Comparison of ENCODE assay signal across 8 mouse cellular contexts in genomic region chr7:123398828-123399227, GRCm38 (mm10). TPM values are rescaled to one million over a fixed set of nuclear protein-coding genes. Genes with fewer than 3 reads are reported as not detected.
DNase-seq lines count a peak whose midpoint lies in the region; ATAC-seq and TF ChIP-seq lines count a peak whose summit lies in the region.

No protein-coding gene starts in this region.

- peak; percentile 46; the same call in 1 of the 2 replicates for ATAC-seq in neutrophil, adult 5-6 weeks (ENCODE audit: extremely low read depth, insufficient number of reproducible peaks, low FRiP score, poor library complexity, severe bottlenecking)
- no peak for ATAC-seq in erythroid progenitor cell, adult 5-6 weeks (replicated peaks; ENCODE audit: low FRiP score, poor library complexity, severe bottlenecking)

- no peak for TF ChIP-seq POLR2A in liver, adult 2 months (IDR thresholded peaks at IDR 0.05; ENCODE audit: extremely low read depth, insufficient read depth, low read length)

- H3K27ac ChIP-seq in liver, adult 2 months (replicated peaks; ENCODE audit: insufficient read depth, low read depth, low read length) = no peak overlapping the region

- TF ChIP-seq CTCF in C2C12 (IDR thresholded peaks at IDR 0.05; ENCODE audit: control insufficient read depth, insufficient read depth, insufficient read length) = peak; percentile 39
- peak; percentile 57 for TF ChIP-seq CTCF in liver, adult 2 months (IDR thresholded peaks at IDR 0.05; ENCODE audit: low read depth, low read length)

- H3K79me2 ChIP-seq in C2C12 (ENCODE audit: control insufficient read depth, insufficient read depth) = no peaks in the 10 kb centered on the region
- no peaks in the 10 kb centered on the region for H3K79me2 ChIP-seq in liver, adult 2 months (ENCODE audit: control insufficient read depth, insufficient read depth, low read length)

- peaks cover 3% of the 10 kb centered on the region; the same call in 1 of the 2 replicates for H3K4me1 ChIP-seq in liver, adult 2 months (ENCODE audit: control insufficient read depth, insufficient read depth, low read length)

- no peak overlapping the region for H3ac ChIP-seq in C2C12 (ENCODE audit: control insufficient read depth, insufficient read length, low read depth)

- H3K79me3 ChIP-seq in C2C12 (ENCODE audit: low read depth) = no peaks in the 10 kb centered on the region

- H3K27me3 ChIP-seq in C2C12 (ENCODE audit: control insufficient read depth, insufficient read depth, insufficient read length) = no peaks in the 10 kb centered on the region
- H3K27me3 ChIP-seq in liver, adult 2 months (ENCODE audit: control insufficient read depth, insufficient read depth, low read length) = no peaks in the 10 kb centered on the region

- DNase-seq in Muller cell, postnatal 12 days (ENCODE audit: inconsistent ontology term) = peak; percentile 61
- DNase-seq in cerebellum, adult 9-11 months = peak; percentile 71
- peak; percentile 28 to 59 for DNase-seq in frontal cortex, postnatal 36 days (ENCODE audit: low spot score in 2 of 2)
- peak; percentile 37 for DNase-seq in kidney, adult 18-20 months
- peak; percentile 76 for DNase-seq in liver, adult 2 months (ENCODE audit: extremely low read depth, low read depth, low spot score)

- no peak overlapping the region for H3K9ac ChIP-seq in liver, adult 2 months (ENCODE audit: low read depth, low read length)

- 22% methylated on average over 7 of the region's 7 CpGs for WGBS in liver, adult 2 months

- no peak overlapping the region for H3K4me3 ChIP-seq in C2C12 (ENCODE audit: insufficient read depth, poor library complexity, severe bottlenecking)
- no peak overlapping the region for H3K4me3 ChIP-seq in liver, adult 2 months (ENCODE audit: insufficient read depth, low read depth, low read length)

- peaks cover 4% of the 10 kb centered on the region for H3K36me3 ChIP-seq in C2C12 (ENCODE audit: control insufficient read depth, insufficient read depth)
- H3K36me3 ChIP-seq in liver, adult 2 months (ENCODE audit: control insufficient read depth, insufficient read depth, low read length) = peaks cover 20% of the 10 kb centered on the region

TF ChIP-seq in C2C12, 6 proteins besides CTCF, POLR2A, EP300 and RAD21:
- no peak for TF ChIP-seq MYOD1 (IDR thresholded peaks at IDR 0.05; ENCODE audit: control insufficient read depth, insufficient read length, low read depth)
- TF ChIP-seq MYOG (IDR thresholded peaks at IDR 0.05; ENCODE audit: control insufficient read depth, extremely low read depth, insufficient read length) = no peak
- TF ChIP-seq FOSL1 (IDR thresholded peaks at IDR 0.05; ENCODE audit: insufficient read depth, low read length, poor library complexity, severe bottlenecking) = no peak
- TF ChIP-seq MAX (IDR thresholded peaks at IDR 0.05) = no peak
- no peak for TF ChIP-seq USF1 (IDR thresholded peaks at IDR 0.05; ENCODE audit: low read depth)
- TF ChIP-seq CEBPB (IDR thresholded peaks at IDR 0.05; ENCODE audit: low read depth) = no peak

RNA-seq across cellular contexts. Expression of gene Arhgap17, which starts 29.1 kb away (rescaled TPM):
- polyA plus RNA-seq in C2C12 (2012; fragmentation: generic; extraction: Trizol) = 17.3 TPM
- total RNA-seq in liver, adult 2 months (2014; rRNA removed) = 4.9 and 5.6 TPM in 2 replicates
- polyA plus RNA-seq in liver, adult 2 months (2012; rRNA removed) = 6.4 and 8.6 TPM in 2 replicates
- total RNA-seq in neutrophil, adult 5-6 weeks (2017) = 105 and 107 TPM in 2 replicates
- total RNA-seq in erythroid progenitor cell, adult 5-6 weeks (2015; ENCODE audit: low replicate concordance) = 32.8 and 34.0 TPM in 2 replicates
- 11.4 and 15.7 TPM in 2 replicates for total RNA-seq in erythroid progenitor cell, adult 5-6 weeks (2017; ENCODE audit: low replicate concordance)

RNA-seq across cellular contexts. Expression of gene Lcmt1, which starts 29.2 kb away (rescaled TPM):
- polyA plus RNA-seq in C2C12 (2012; fragmentation: generic; extraction: Trizol) = 29.5 TPM
- 12.0 and 15.9 TPM in 2 replicates for total RNA-seq in liver, adult 2 months (2014; rRNA removed)
- 8.4 and 9.6 TPM in 2 replicates for polyA plus RNA-seq in liver, adult 2 months (2012; rRNA removed)
- total RNA-seq in neutrophil, adult 5-6 weeks (2017) = 9.0 and 11.1 TPM in 2 replicates
- 16.8 and 24.9 TPM in 2 replicates for total RNA-seq in erythroid progenitor cell, adult 5-6 weeks (2015; ENCODE audit: low replicate concordance)
- total RNA-seq in erythroid progenitor cell, adult 5-6 weeks (2017; ENCODE audit: low replicate concordance) = 16.0 and 21.4 TPM in 2 replicates
